Mouse (Mus musculus): Measurements from ENCODE around the gene Crybb3. TPM values are rescaled to one million over a fixed set of nuclear protein-coding genes. Genes with fewer than 3 reads are reported as not detected.

Gene Crybb3
- polyA plus RNA-seq, 1 experiment from 2014 or later = 0.65 TPM

- no peak for ATAC-seq
- Histone ChIP-seq H3K27ac (no peak overlapping the region), H3K4me1 (peaks cover 16% of the 10 kb centered on the region), H3K4me3 (no peak overlapping the region), H3K36me3 (ENCODE audit: poor library complexity, severe bottlenecking) (peaks cover 11% of the 10 kb centered on the region; the same call in 1 of the 2 replicates), H3K27me3 (no peaks in the 10 kb centered on the region), H3K9ac (no peak overlapping the region), H3K9me3 (replicated peaks) (no peaks in the 10 kb centered on the region), H3K4me2 (no peak overlapping the region)
- 92% methylated on average over 11 of the region's 11 CpGs for WGBS
Measured at GRCm38 (mm10) chr5:113100422-113100821, 19.0 kb upstream of the Crybb3 start.

DNA sequence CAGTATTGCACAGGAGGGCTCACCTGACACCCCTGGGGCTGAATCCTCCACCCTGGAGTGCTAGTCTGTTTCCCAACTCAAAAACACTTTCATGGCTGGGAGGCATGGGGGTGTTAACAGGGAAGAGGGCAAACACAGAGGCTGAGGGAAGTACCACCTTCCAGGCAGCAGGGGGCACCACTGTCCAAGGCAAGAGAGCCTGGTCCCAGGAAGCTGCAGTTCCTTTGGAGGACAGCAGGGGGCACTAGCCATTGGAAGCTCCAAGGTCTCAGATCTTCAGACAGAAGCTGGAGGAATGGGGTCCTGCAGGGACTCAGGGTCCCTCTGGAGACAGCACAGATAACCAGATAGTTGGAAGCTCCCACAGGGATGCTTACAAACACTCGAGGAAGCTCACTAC lies 18.2 kb upstream of the Crybb3 start:
- Histone ChIP-seq H3K9ac (no peak overlapping the region), H3K27ac (no peak overlapping the region), H3K4me2 (no peak overlapping the region), H3K27me3 (no peaks in the 10 kb centered on the region), H3K4me3 (no peak overlapping the region), H3K9me3 (replicated peaks) (no peaks in the 10 kb centered on the region), H3K4me1 (peaks cover 16% of the 10 kb centered on the region), H3K36me3 (ENCODE audit: poor library complexity, severe bottlenecking) (peaks cover 17% of the 10 kb centered on the region; the same call in 1 of the 2 replicates)
- peak; percentile 48; the same call in 1 of the 2 replicates for ATAC-seq
- WGBS = 38% methylated on average over 1 of the region's 1 CpGs

GRCm38 (mm10) chr5:113097551-113097950 lies 16.2 kb upstream of the Crybb3 start:
- WGBS = 94% methylated on average over 17 of the region's 17 CpGs
- Histone ChIP-seq H3K4me1 (peaks cover 12% of the 10 kb centered on the region), H3K9me3 (replicated peaks) (no peaks in the 10 kb centered on the region), H3K4me2 (no peak overlapping the region), H3K4me3 (no peak overlapping the region), H3K27ac (no peak overlapping the region), H3K27me3 (no peaks in the 10 kb centered on the region), H3K36me3 (ENCODE audit: poor library complexity, severe bottlenecking) (peaks cover 24% of the 10 kb centered on the region; the same call in 1 of the 2 replicates), H3K9ac (no peak overlapping the region)
- no peak for ATAC-seq

DNA sequence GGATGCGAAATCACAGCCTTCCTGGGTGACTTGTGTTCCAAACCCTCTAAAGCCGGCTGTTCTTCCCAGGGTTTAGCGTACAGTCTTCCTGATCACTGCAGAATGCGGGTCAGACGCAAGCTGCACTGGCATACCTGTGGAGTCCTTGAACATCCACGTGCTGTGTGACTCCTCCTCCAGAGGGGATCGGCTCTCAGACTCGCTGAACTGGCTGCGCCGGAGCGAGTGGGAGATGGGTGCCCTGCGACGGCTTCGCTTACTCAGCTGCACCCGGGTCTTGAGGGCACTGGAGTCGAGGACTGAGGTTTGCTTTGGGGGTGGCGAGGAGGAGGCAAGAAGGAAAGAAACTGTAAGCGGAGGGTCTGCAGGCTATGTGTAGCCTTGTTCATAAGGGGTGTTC lies 14.1 kb upstream of the Crybb3 start:
- peaks cover 37% of the 10 kb centered on the region; the same call in 1 of the 2 replicates for H3K36me3 ChIP-seq (ENCODE audit: poor library complexity, severe bottlenecking)
- no peaks in the 10 kb centered on the region for H3K27me3 ChIP-seq
- ATAC-seq = no peak
- no peaks in the 10 kb centered on the region for H3K9me3 ChIP-seq (replicated peaks)
- 94% methylated on average over 18 of the region's 18 CpGs for WGBS
- no peaks in the 10 kb centered on the region for H3K4me1 ChIP-seq
- H3K9ac ChIP-seq = no peak overlapping the region
- H3K4me3 ChIP-seq = no peak overlapping the region
- H3K4me2 ChIP-seq = no peak overlapping the region
- H3K27ac ChIP-seq = no peak overlapping the region

DNA sequence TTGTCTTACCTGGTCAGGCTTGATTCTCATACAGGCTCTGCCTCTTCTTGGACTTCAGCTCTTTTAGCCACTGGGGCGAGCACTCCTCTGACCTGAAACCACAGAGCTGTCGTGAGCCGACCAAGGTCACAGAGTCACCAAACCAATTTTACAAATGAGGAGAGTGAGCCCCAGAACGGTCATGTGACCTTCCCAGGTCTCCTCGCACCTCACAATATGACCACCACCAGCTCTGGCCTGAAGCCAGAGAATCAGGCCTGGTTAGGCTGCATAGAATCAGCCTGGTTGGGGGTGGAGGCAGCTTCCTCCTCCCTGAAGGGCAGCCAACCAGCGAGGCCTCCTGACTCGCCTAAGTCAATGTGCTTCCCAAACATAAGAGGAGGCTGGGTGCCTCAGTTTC lies 11.0 kb upstream of the Crybb3 start:
- no peak overlapping the region for H3K9ac ChIP-seq
- peaks cover 48% of the 10 kb centered on the region for H3K36me3 ChIP-seq (ENCODE audit: poor library complexity, severe bottlenecking)
- ATAC-seq = no peak
- H3K27me3 ChIP-seq = no peaks in the 10 kb centered on the region
- no peak overlapping the region for H3K4me2 ChIP-seq
- no peaks in the 10 kb centered on the region for H3K4me1 ChIP-seq
- 84% methylated on average over 7 of the region's 7 CpGs for WGBS
- H3K9me3 ChIP-seq (replicated peaks) = no peaks in the 10 kb centered on the region
- no peak overlapping the region for H3K27ac ChIP-seq
- H3K4me3 ChIP-seq = no peak overlapping the region

DNA sequence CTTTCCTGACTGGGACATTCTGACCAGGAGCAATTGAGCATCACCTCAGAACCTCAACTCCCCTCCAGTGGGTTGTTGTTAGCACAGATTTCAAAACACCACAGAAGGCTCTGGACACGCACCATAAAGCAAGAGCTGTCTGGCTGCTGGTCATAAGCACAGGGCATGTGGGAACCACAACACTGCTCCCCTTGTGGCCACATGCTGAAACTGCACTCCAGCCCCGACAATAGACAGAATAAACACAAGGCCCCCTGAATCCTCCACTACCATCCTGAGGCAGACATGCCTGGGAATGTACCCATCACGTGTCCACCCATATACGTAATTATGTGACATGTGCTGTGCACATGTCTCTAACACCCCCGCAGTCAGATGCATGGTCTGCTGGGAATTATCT lies 9.8 kb upstream of the Crybb3 start:
- Histone ChIP-seq H3K36me3 (ENCODE audit: poor library complexity, severe bottlenecking) (peaks cover 44% of the 10 kb centered on the region), H3K27ac (no peak overlapping the region), H3K27me3 (no peaks in the 10 kb centered on the region), H3K4me1 (0 out of 2 replicates have a peak, but pooled peaks cover 7% of the 10 kb centered on the region), H3K9ac (no peak overlapping the region), H3K9me3 (replicated peaks) (no peaks in the 10 kb centered on the region), H3K4me2 (no peak overlapping the region), H3K4me3 (no peak overlapping the region)
- 57% methylated on average over 5 of the region's 5 CpGs for WGBS
- ATAC-seq = no peak

- Histone ChIP-seq H3K9ac (no peak overlapping the region), H3K36me3 (ENCODE audit: poor library complexity, severe bottlenecking) (peaks cover 42% of the 10 kb centered on the region), H3K4me1 (0 out of 2 replicates have a peak, but pooled peaks cover 12% of the 10 kb centered on the region), H3K27ac (no peak overlapping the region), H3K4me3 (no peak overlapping the region), H3K9me3 (replicated peaks) (no peaks in the 10 kb centered on the region), H3K27me3 (no peaks in the 10 kb centered on the region), H3K4me2 (no peak overlapping the region)
- WGBS = 94% methylated on average over 11 of the region's 11 CpGs
- no peak for ATAC-seq
Measured at GRCm38 (mm10) chr5:113090750-113091149, 9.4 kb upstream of the Crybb3 start.

DNA sequence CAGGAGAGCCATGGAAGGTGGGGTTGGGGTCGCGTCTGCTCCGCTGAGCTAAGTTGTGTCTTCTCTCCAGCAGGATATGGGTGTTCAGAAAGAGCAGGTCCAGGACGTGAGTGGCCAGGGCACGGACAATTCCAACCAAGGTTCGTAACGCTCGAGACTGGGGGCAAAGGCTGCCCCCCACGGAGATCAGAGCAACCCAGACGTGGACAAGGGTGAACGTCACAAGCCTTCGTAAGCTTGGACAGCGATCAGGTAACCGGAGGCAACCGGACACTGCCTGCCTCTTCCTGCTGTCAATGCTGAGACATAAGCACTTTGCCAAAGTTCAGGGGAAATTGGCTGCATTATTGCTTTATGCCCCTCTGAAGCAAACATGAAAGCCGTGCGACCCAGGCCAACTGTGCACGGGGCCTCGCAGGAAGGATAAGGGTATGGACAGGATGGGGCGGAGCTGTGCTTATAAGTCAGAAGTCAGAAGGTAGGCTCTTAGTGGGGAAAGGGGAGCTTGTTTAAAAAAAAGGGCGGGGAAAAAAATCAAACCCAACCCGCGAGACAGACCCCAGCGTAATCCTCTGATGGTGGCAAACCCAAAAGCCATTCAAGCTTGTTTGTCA lies 8.8 kb upstream of the Crybb3 start:
- H3K4me2 ChIP-seq = no peak overlapping the region
- no peak overlapping the region for H3K4me3 ChIP-seq
- 94% methylated on average over 24 of the region's 24 CpGs for WGBS
- H3K27me3 ChIP-seq = no peaks in the 10 kb centered on the region
- H3K27ac ChIP-seq = no peak overlapping the region
- no peak for ATAC-seq
- 0 out of 2 replicates have a peak, but pooled peaks cover 13% of the 10 kb centered on the region for H3K4me1 ChIP-seq
- peaks cover 37% of the 10 kb centered on the region for H3K36me3 ChIP-seq (ENCODE audit: poor library complexity, severe bottlenecking)
- no peak overlapping the region for H3K9ac ChIP-seq
- H3K9me3 ChIP-seq (replicated peaks) = no peaks in the 10 kb centered on the region

- WGBS = 91% methylated on average over 1 of the region's 2 CpGs
- ATAC-seq = no peak
- no peak overlapping the region for H3K4me3 ChIP-seq
- H3K36me3 ChIP-seq (ENCODE audit: poor library complexity, severe bottlenecking) = peaks cover 26% of the 10 kb centered on the region; the same call in 1 of the 2 replicates
- H3K9ac ChIP-seq = no peak overlapping the region
- H3K9me3 ChIP-seq (replicated peaks) = no peaks in the 10 kb centered on the region
- no peak overlapping the region for H3K4me2 ChIP-seq
- no peak overlapping the region for H3K27ac ChIP-seq
- no peaks in the 10 kb centered on the region for H3K27me3 ChIP-seq
- 0 out of 2 replicates have a peak, but pooled peaks cover 13% of the 10 kb centered on the region for H3K4me1 ChIP-seq
Measured at GRCm38 (mm10) chr5:113087465-113087864, 6.1 kb upstream of the Crybb3 start.

DNA sequence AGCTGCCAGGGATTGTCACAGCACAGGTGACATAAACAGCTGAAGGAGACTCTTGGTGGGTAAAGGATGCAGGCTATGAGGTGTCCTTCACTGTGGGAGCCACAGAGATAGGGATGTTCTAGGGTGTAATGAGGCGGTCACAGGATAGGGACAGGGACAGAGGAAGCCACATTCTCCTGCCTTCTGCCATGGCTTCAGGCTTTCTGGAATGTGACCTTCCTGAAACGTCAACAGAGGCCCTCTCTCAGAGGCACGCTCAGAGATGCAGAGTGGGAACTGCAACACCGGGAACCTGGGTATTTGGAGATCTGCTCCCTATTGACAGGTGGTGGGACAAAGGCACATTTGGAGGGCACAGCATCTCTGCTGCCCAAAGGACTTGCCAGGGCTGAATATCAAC lies 5.6 kb upstream of the Crybb3 start:
- Histone ChIP-seq H3K4me2 (no peak overlapping the region), H3K27me3 (no peaks in the 10 kb centered on the region), H3K27ac (peak overlapping the region; percentile 48; the same call in 1 of the 2 replicates), H3K36me3 (ENCODE audit: poor library complexity, severe bottlenecking) (peaks cover 21% of the 10 kb centered on the region; the same call in 1 of the 2 replicates), H3K4me3 (no peak overlapping the region), H3K9ac (no peak overlapping the region), H3K4me1 (0 out of 2 replicates have a peak, but pooled peaks cover 13% of the 10 kb centered on the region), H3K9me3 (replicated peaks) (no peaks in the 10 kb centered on the region)
- no peak for ATAC-seq
- WGBS = 68% methylated on average over 4 of the region's 4 CpGs

DNA sequence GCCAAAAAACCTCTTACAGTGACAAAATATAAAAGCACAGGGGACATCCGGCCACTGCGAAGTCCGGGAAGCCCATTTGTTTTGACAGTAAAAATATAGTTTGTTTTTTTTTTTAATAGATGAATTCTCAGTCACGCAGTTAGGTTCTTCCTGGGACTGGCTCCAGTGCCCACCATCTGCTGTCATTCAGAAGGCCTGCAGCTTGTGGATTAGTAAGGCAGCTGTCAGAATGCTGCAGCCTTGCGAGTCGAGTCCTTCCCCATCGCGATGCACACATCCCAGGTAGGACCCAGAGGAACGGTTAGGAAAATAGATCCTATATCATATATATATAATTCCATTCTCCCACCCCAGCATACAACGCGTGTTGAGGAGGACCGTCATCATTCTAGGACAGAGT lies 5.1 kb upstream of the Crybb3 start:
- no peak for ATAC-seq
- Histone ChIP-seq H3K9me3 (replicated peaks) (no peaks in the 10 kb centered on the region), H3K36me3 (ENCODE audit: poor library complexity, severe bottlenecking) (peaks cover 18% of the 10 kb centered on the region; the same call in 1 of the 2 replicates), H3K4me3 (no peak overlapping the region), H3K9ac (no peak overlapping the region), H3K4me2 (no peak overlapping the region), H3K27me3 (no peaks in the 10 kb centered on the region), H3K27ac (peak overlapping the region; percentile 48), H3K4me1 (0 out of 2 replicates have a peak, but pooled peaks cover 13% of the 10 kb centered on the region)
- 79% methylated on average over 12 of the region's 12 CpGs for WGBS

GRCm38 (mm10) chr5:113085931-113086330 lies 4.5 kb upstream of the Crybb3 start:
- Histone ChIP-seq H3K4me2 (no peak overlapping the region), H3K9ac (no peak overlapping the region), H3K9me3 (replicated peaks) (no peaks in the 10 kb centered on the region), H3K27me3 (no peaks in the 10 kb centered on the region), H3K4me3 (no peak overlapping the region), H3K27ac (0 out of 2 replicates have a peak overlapping the region, but pooled peaks have one; percentile 48), H3K36me3 (ENCODE audit: poor library complexity, severe bottlenecking) (peaks cover 16% of the 10 kb centered on the region; the same call in 1 of the 2 replicates), H3K4me1 (0 out of 2 replicates have a peak, but pooled peaks cover 13% of the 10 kb centered on the region)
- no peak for ATAC-seq
- 77% methylated on average over 2 of the region's 2 CpGs for WGBS
